Mouse (Mus musculus): ENCODE measurements around the gene Tmem63c. TPM values are rescaled to one million over a fixed set of nuclear protein-coding genes. Genes with fewer than 3 reads are reported as not detected.

The Tmem63c gene
- total and polyA plus RNA-seq, 3 experiments, result 1.3 to 2.4 (median 1.8) TPM

GRCm38 (mm10) chr12:87000840-87001176, 20.3 kb upstream of the Tmem63c start:
- DNase-seq, result no peak

- DNase-seq, result no peak
These were observed 18.9 kb upstream of the Tmem63c start for GRCm38 (mm10) chr12:87002209-87002608.

GRCm38 (mm10) chr12:87002815-87003214, 18.3 kb upstream of the Tmem63c start:
- no peak for DNase-seq

- DNase-seq, result no peak
These were observed 17.5 kb upstream of the Tmem63c start for GRCm38 (mm10) chr12:87003606-87004005.

GRCm38 (mm10) chr12:87004596-87004995, 16.5 kb upstream of the Tmem63c start:
- no peak for DNase-seq

GRCm38 (mm10) chr12:87017041-87017440, 4.1 kb upstream of the Tmem63c start:
- no peak for DNase-seq

- no peak for DNase-seq
These were observed 2.4 kb upstream of the Tmem63c start for GRCm38 (mm10) chr12:87018756-87019155.

GRCm38 (mm10) chr12:87022006-87022405, 866 bp downstream of the Tmem63c start:
- no peak for DNase-seq

- no peak for DNase-seq
These were observed 2.3 kb downstream of the Tmem63c start for GRCm38 (mm10) chr12:87023456-87023855.

- peak; percentile 10 for DNase-seq
These were observed 5.2 kb downstream of the Tmem63c start for GRCm38 (mm10) chr12:87026109-87026870.

- DNase-seq, result no peak
These were observed 5.7 kb downstream of the Tmem63c start for GRCm38 (mm10) chr12:87026871-87027240.

- no peak for DNase-seq
These were observed 6.3 kb downstream of the Tmem63c start for GRCm38 (mm10) chr12:87027391-87027790.

GRCm38 (mm10) chr12:87028068-87028467, 6.9 kb downstream of the Tmem63c start:
- DNase-seq, result no peak

GRCm38 (mm10) chr12:87029251-87029976, 8.3 kb downstream of the Tmem63c start:
- no peak for DNase-seq

- peak; percentile 24 for DNase-seq
These were observed 10.1 kb downstream of the Tmem63c start for GRCm38 (mm10) chr12:87031163-87031763.

- no peak for DNase-seq
These were observed 15.5 kb downstream of the Tmem63c start for GRCm38 (mm10) chr12:87036631-87037030.

GRCm38 (mm10) chr12:87040166-87040565, 19.0 kb downstream of the Tmem63c start:
- peak; percentile 39 for DNase-seq

GRCm38 (mm10) chr12:87040857-87041256, 19.7 kb downstream of the Tmem63c start:
- DNase-seq, result no peak

GRCm38 (mm10) chr12:87042456-87042855, 21.3 kb downstream of the Tmem63c start:
- no peak for DNase-seq

- no peak for DNase-seq
These were observed 22.1 kb downstream of the Tmem63c start for GRCm38 (mm10) chr12:87043221-87043620.

- DNase-seq, result no peak
These were observed 23.6 kb downstream of the Tmem63c start for GRCm38 (mm10) chr12:87044711-87045110.

- DNase-seq, result no peak
These were observed 26.4 kb downstream of the Tmem63c start for GRCm38 (mm10) chr12:87047536-87047935.

- peak; percentile 79 for DNase-seq
These were observed 31.7 kb downstream of the Tmem63c start for GRCm38 (mm10) chr12:87052661-87053321.

Measured in adrenal gland, adult 2 months (tissue).